Mouse (Mus musculus) limb, embryonic 14.5 days (tissue): ENCODE data around the gene Coro7. TPM values are rescaled to one million over a fixed set of nuclear protein-coding genes. Genes with fewer than 3 reads are reported as not detected.

Source experiments
- ATAC-seq: fragments of 200-750 bp; cut with Nextera tagmentation; 2 replicates; pipeline ENCODE4 v1.8.0; 2017; ENCODE audit warnings: low read depth, moderate number of reproducible peaks, moderate TSS enrichment; ENCODE audit not compliant: low FRiP score
- DNase-seq: peaks from one replicate; pipeline ENCODE4 v3.0.0-alpha.2; 2015; ENCODE audit warnings: low spot score
- H3K27ac ChIP-seq: fragments of 300-500 bp; sonication (generic); replicated peaks from 2 replicates; pipeline ENCODE4 v1.5.1; 2014; ENCODE audit warnings: low read depth, mild to moderate bottlenecking, low read length, moderate library complexity, mixed read lengths
- H3K27me3 ChIP-seq: fragments of 300-500 bp; sonication (generic); 2 replicates; pipeline ENCODE4 v1.6.1; 2014; ENCODE audit warnings: low read length, mixed read lengths; ENCODE audit not compliant: control insufficient read depth, insufficient read depth
- H3K36me3 ChIP-seq: fragments of 300-500 bp; sonication (generic); 2 replicates; pipeline ENCODE4 v1.6.1; 2014; ENCODE audit warnings: mild to moderate bottlenecking, low read length, moderate library complexity, mixed read lengths; ENCODE audit not compliant: control insufficient read depth, insufficient read depth
- H3K4me1 ChIP-seq: fragments of 300-500 bp; sonication (generic); 2 replicates; pipeline ENCODE4 v1.6.1; 2014; ENCODE audit warnings: antibody characterized with exemption, low read length, mixed read lengths; ENCODE audit not compliant: control insufficient read depth, insufficient read depth
- H3K4me2 ChIP-seq: fragments of 300-500 bp; sonication (generic); replicated peaks from 2 replicates; pipeline ENCODE4 v1.6.1; 2014; ENCODE audit warnings: low read depth, mild to moderate bottlenecking, low read length, moderate library complexity; ENCODE audit not compliant: severe bottlenecking
- H3K4me3 ChIP-seq: fragments of 300-500 bp; sonication (generic); replicated peaks from 2 replicates; pipeline ENCODE4 v1.5.1; 2014; ENCODE audit warnings: low read length
- H3K9ac ChIP-seq: fragments of 300-500 bp; sonication (generic); 2 replicates; pipeline ENCODE4 v1.6.1; 2014; ENCODE audit warnings: mild to moderate bottlenecking, low read depth, low read length, moderate library complexity; ENCODE audit not compliant: severe bottlenecking
- H3K9me3 ChIP-seq: fragments of 300-500 bp; sonication (generic); 2 replicates; pipeline ENCODE4 v1.6.1; 2016; ENCODE audit warnings: low read length; ENCODE audit not compliant: control insufficient read depth
- POLR2A ChIP-seq: fragments of 200-500 bp; IDR thresholded peaks from 2 replicates; pipeline ENCODE4 v1.8.0; 2012; ENCODE audit warnings: inconsistent platforms, mild to moderate bottlenecking, moderate library complexity, borderline replicate concordance; ENCODE audit not compliant: insufficient read depth, insufficient read length; ENCODE audit errors: extremely low read depth
- WGBS: fragments of 180-500 bp; shearing (Covaris S2); extraction: QIAGEN DNeasy Blood & Tissue Kit; methylation state at CpG from one replicate; pipeline ENCODE4 v1.1.7; 2014; 5-methylcytosine and 5-hydroxymethylcytosine counted together
- polyA plus RNA-seq, 2 experiments: library from polyadenylated mRNA; depleted of rRNA in 1 of 2; stranded (reverse) in 1 of 2; unstranded in 1 of 2; fragments of >200 nt; fragmentation: Nextera tagmentation in 1 of 2; extraction: Ambion mirVana in 1 of 2; gene quantifications; 2 replicates each; pipeline versions ENCODE4 v1.2.1 to v1.2.3; 2012 to 2014

The Coro7 gene
- polyA plus RNA-seq, 2 experiments, result 15.0 to 40.8 TPM

GRCm38 (mm10) chr16:4635760-4636159 lies 43.8 kb downstream of the Coro7 start:
- H3K9ac ChIP-seq, result no peak overlapping the region
- no peaks in the 10 kb centered on the region for H3K27me3 ChIP-seq
- 64% methylated on average over 4 of the region's 4 CpGs for WGBS
- TF ChIP-seq POLR2A, result no peak
- no peak overlapping the region for H3K4me3 ChIP-seq
- H3K9me3 ChIP-seq, result no peaks in the 10 kb centered on the region
- no peak overlapping the region for H3K27ac ChIP-seq
- H3K4me1 ChIP-seq, result peaks cover 4% of the 10 kb centered on the region; the same call in 1 of the 2 replicates
- H3K4me2 ChIP-seq, result no peak overlapping the region
- ATAC-seq (no peak), DNase-seq (no peak)
- peaks cover 16% of the 10 kb centered on the region for H3K36me3 ChIP-seq

GRCm38 (mm10) chr16:4634681-4635080 lies 44.9 kb downstream of the Coro7 start:
- H3K36me3 ChIP-seq, result peaks cover 16% of the 10 kb centered on the region
- DNase-seq (no peak), ATAC-seq (no peak)
- H3K27ac ChIP-seq, result no peak overlapping the region
- no peak for TF ChIP-seq POLR2A
- H3K4me3 ChIP-seq, result no peak overlapping the region
- WGBS, result 72% methylated on average over 8 of the region's 9 CpGs
- no peaks in the 10 kb centered on the region for H3K27me3 ChIP-seq
- 0 out of 2 replicates have a peak, but pooled peaks cover 3% of the 10 kb centered on the region for H3K4me1 ChIP-seq
- H3K9ac ChIP-seq, result no peak overlapping the region
- no peaks in the 10 kb centered on the region for H3K9me3 ChIP-seq
- H3K4me2 ChIP-seq, result no peak overlapping the region

GRCm38 (mm10) chr16:4633661-4634060 lies 45.9 kb downstream of the Coro7 start:
- ATAC-seq, result no peak
- H3K9ac ChIP-seq, result no peak overlapping the region
- H3K9me3 ChIP-seq, result no peaks in the 10 kb centered on the region
- peaks cover 16% of the 10 kb centered on the region for H3K36me3 ChIP-seq
- no peak for DNase-seq
- no peak overlapping the region for H3K4me3 ChIP-seq
- H3K27me3 ChIP-seq, result no peaks in the 10 kb centered on the region
- WGBS, result 88% methylated on average over 3 of the region's 3 CpGs
- H3K4me1 ChIP-seq, result no peaks in the 10 kb centered on the region
- H3K27ac ChIP-seq, result no peak overlapping the region
- H3K4me2 ChIP-seq, result no peak overlapping the region
- TF ChIP-seq POLR2A, result no peak

- TF ChIP-seq POLR2A, result no peak
- Histone ChIP-seq H3K36me3 (peaks cover 18% of the 10 kb centered on the region), H3K9me3 (no peaks in the 10 kb centered on the region), H3K4me1 (no peaks in the 10 kb centered on the region), H3K4me2 (no peak overlapping the region), H3K27ac (no peak overlapping the region), H3K9ac (no peak overlapping the region), H3K27me3 (no peaks in the 10 kb centered on the region), H3K4me3 (no peak overlapping the region)
- DNase-seq (no peak), ATAC-seq (peak; percentile 35; the same call in 1 of the 2 replicates)
- 30% methylated on average over 7 of the region's 7 CpGs for WGBS
Observed at GRCm38 (mm10) chr16:4632050-4632449, 47.5 kb downstream of the Coro7 start.

- Histone ChIP-seq H3K4me1 (peaks cover 2% of the 10 kb centered on the region; the same call in 1 of the 2 replicates), H3K27ac (no peak overlapping the region), H3K36me3 (peaks cover 22% of the 10 kb centered on the region), H3K9me3 (no peaks in the 10 kb centered on the region), H3K4me3 (no peak overlapping the region), H3K27me3 (no peaks in the 10 kb centered on the region), H3K4me2 (no peak overlapping the region), H3K9ac (no peak overlapping the region)
- WGBS, result 19% methylated on average over 6 of the region's 6 CpGs
- peak; percentile 53 for DNase-seq
- ATAC-seq, result peak; percentile 48; the same call in 1 of the 2 replicates
- TF ChIP-seq POLR2A, result no peak
Observed at GRCm38 (mm10) chr16:4629950-4630349, 49.6 kb downstream of the Coro7 start.
